Mouse (Mus musculus) lung, postnatal 0 days (tissue): Measurements from ENCODE around the gene Rraga. TPM values are rescaled to one million over a fixed set of nuclear protein-coding genes. Genes with fewer than 3 reads are reported as not detected.
A peak's percentile ranks its signal among the peaks of the same experiment; 100 is the strongest.
"Not testable (repeated sequence)": the region's sequence is repeated elsewhere in the genome, so short reads cannot be mapped to it uniquely, and the experiment has no call there.

Experiments used
- ATAC-seq: fragments of 200-750 bp; cut with Nextera tagmentation; 2 replicates; pipeline ENCODE4 v1.8.0; 2017; ENCODE audit warnings: moderate library complexity
- DNase-seq: peaks from one replicate; pipeline ENCODE4 v3.0.0-alpha.2; 2016; ENCODE audit warnings: low spot score
- H3K27ac ChIP-seq: fragments of 300-500 bp; sonication (generic); 2 replicates; pipeline ENCODE4 v1.5.1; 2014; ENCODE audit warnings: antibody characterized with exemption, mild to moderate bottlenecking, low read length, mixed read lengths
- H3K27me3 ChIP-seq: fragments of 300-500 bp; sonication (generic); replicated peaks from 2 replicates; pipeline ENCODE4 v1.6.1; 2014; ENCODE audit warnings: low read length, mixed read lengths; ENCODE audit not compliant: insufficient read depth
- H3K36me3 ChIP-seq: fragments of 300-500 bp; sonication (generic); 2 replicates; pipeline ENCODE4 v1.6.1; 2014; ENCODE audit warnings: low read length, mixed read lengths; ENCODE audit not compliant: insufficient read depth
- H3K4me1 ChIP-seq: fragments of 300-500 bp; sonication (generic); 2 replicates; pipeline ENCODE4 v1.6.1; 2014; ENCODE audit warnings: antibody characterized with exemption, low read depth, low read length, mixed read lengths; ENCODE audit not compliant: insufficient read depth
- H3K4me2 ChIP-seq: fragments of 300-500 bp; sonication (generic); replicated peaks from 2 replicates; pipeline ENCODE4 v1.6.1; 2014; ENCODE audit warnings: low read depth, mild to moderate bottlenecking, low read length, moderate library complexity, mixed read lengths
- H3K4me3 ChIP-seq: fragments of 300-500 bp; sonication (generic); 2 replicates; pipeline ENCODE4 v1.5.1; 2014; ENCODE audit warnings: low read depth, low read length
- H3K9ac ChIP-seq: fragments of 300-500 bp; sonication (generic); replicated peaks from 2 replicates; pipeline ENCODE4 v1.6.1; 2014; ENCODE audit warnings: low read depth, mild to moderate bottlenecking
- H3K9me3 ChIP-seq: fragments of 300-500 bp; sonication (generic); 2 replicates; pipeline ENCODE4 v1.6.1; 2016; ENCODE audit warnings: low read length, mixed read lengths
- CTCF ChIP-seq: IDR thresholded peaks from 2 replicates; pipeline ENCODE4 v1.5.1; 2016; ENCODE audit warnings: antibody characterized with exemption, mild to moderate bottlenecking
- EP300 ChIP-seq: IDR thresholded peaks from 2 replicates; pipeline ENCODE4 v1.6.1; 2016; ENCODE audit warnings: antibody characterized with exemption, mild to moderate bottlenecking, control low read depth
- WGBS: fragments of 180-500 bp; shearing (Covaris S2); extraction: QIAGEN DNeasy Blood & Tissue Kit; methylation state at CpG from one replicate; pipeline ENCODE4 v1.1.7; 2014; 5-methylcytosine and 5-hydroxymethylcytosine counted together
- polyA plus RNA-seq: library from polyadenylated mRNA; unstranded; fragments of >200 nt; fragmentation: Nextera tagmentation; extraction: Ambion mirVana; gene quantifications from 2 replicates; pipeline ENCODE4 v1.2.1, GENCODE M21; 2015

Rraga gene
- polyA plus RNA-seq, 1 experiment from 2014 or later, result 60.0 TPM

DNA sequence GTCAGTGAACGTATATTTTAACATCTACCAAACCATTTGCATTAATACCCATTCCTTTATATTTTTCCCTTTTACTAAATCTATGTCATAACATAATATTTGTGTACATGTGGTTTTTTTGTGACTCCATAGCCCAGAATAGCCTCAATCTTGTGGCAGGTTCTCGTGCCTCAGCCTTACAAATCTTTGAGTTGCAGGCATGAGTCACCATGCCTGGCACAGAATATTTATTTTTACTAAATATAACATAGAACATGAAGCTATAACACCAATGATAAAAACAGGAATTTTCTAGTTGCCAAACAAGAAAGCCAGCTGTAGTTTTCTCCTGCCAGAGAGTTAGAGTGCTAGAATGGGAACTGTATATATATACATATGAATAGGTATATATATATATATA is 45.0 kb downstream of the Rraga start:
- no peak overlapping the region for H3K27ac ChIP-seq
- no peak overlapping the region for H3K9ac ChIP-seq
- TF ChIP-seq EP300 (no peak), CTCF (no peak)
- H3K9me3 ChIP-seq, result no peaks in the 10 kb centered on the region
- DNase-seq, result no peak
- no peaks in the 10 kb centered on the region for H3K27me3 ChIP-seq
- H3K4me2 ChIP-seq, result no peak overlapping the region
- 51% methylated on average over 2 of the region's 2 CpGs for WGBS
- no peaks in the 10 kb centered on the region for H3K36me3 ChIP-seq
- ATAC-seq, result no peak
- no peak overlapping the region for H3K4me3 ChIP-seq
- H3K4me1 ChIP-seq, result no peaks in the 10 kb centered on the region

DNA sequence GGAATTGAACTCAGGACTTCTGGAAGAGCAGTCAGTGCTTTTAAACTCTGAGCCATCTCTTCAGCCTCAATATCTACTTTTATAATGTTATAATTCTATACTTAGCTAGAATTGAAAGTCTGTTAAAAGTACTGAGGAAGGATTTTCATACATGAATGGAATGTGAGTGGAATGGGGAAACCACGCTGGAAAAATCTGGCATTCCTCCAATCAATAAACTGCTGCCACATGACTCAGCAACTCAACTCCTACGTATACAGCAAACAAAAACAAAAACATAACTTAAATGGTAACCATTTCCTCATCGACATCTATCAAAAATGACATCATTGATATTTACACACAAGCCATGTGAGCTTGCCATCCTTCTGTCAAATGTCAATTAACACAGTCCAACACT is 46.6 kb downstream of the Rraga start:
- Histone ChIP-seq H3K9ac (no peak overlapping the region), H3K36me3 (no peaks in the 10 kb centered on the region), H3K27me3 (no peaks in the 10 kb centered on the region), H3K4me3 (no peak overlapping the region), H3K4me2 (no peak overlapping the region), H3K4me1 (no peaks in the 10 kb centered on the region), H3K9me3 (no peaks in the 10 kb centered on the region), H3K27ac (no peak overlapping the region)
- ATAC-seq (no peak), DNase-seq (peak; percentile 13)
- TF ChIP-seq CTCF (no peak), EP300 (no peak)
- WGBS, result 37% methylated on average over 3 of the region's 3 CpGs

DNA sequence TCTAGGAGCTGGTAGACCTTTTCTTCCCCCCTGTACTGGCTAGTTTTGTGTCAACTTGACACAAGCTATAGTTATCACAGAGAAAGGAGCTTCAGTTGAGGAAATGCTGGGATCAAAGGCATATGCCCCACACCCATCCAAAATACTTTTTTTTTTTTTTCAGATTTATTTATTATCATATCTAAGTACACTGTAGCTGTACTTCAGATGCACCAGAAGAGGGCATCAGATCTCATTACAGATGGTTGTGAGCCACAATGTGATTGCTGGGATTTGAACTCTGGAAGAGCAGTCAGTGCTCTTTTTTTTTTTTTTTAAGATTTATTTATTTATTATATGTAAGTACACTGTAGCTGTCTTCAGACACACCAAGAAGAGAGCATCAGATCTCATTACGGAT is 47.1 kb downstream of the Rraga start:
- not testable (repeated sequence) for H3K27ac ChIP-seq

DNA sequence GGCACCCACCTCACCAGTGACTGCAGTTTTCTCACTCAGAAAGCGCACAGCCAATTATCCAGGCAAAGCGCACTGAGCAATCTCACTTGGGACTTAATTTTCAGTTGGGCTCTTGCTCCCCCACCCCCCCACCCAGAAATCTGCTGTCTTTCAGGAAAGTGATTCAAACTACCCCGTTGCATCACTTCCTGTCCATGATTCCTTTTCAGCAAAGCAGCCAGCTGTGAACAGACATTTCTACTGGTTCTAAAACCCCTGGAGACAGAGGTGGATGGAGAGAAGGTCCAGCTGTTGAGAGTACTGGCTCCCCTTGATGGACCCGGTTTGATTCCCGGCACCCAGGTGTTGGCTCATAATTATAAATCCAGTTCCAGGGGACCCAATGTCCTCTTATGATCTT is 50.0 kb downstream of the Rraga start:
- peak; percentile 28 for ATAC-seq
- 59% methylated on average over 5 of the region's 5 CpGs for WGBS
- TF ChIP-seq EP300, result no peak
- no peak for TF ChIP-seq CTCF
- Histone ChIP-seq H3K27me3 (no peaks in the 10 kb centered on the region), H3K4me1 (no peaks in the 10 kb centered on the region), H3K9ac (no peak overlapping the region), H3K4me3 (no peak overlapping the region), H3K36me3 (no peaks in the 10 kb centered on the region), H3K4me2 (no peak overlapping the region), H3K9me3 (no peaks in the 10 kb centered on the region), H3K27ac (no peak overlapping the region)
- peak; percentile 66 for DNase-seq

More for the DNA sequence above, 47.1 kb downstream of the Rraga start:
- not testable (repeated sequence) for H3K9me3 ChIP-seq, H3K27me3 ChIP-seq, H3K4me2 ChIP-seq, DNase-seq, H3K4me3 ChIP-seq, H3K36me3 ChIP-seq, H3K4me1 ChIP-seq, H3K9ac ChIP-seq, ATAC-seq
- 84% methylated on average over 1 of the region's 1 CpGs for WGBS

DNA sequence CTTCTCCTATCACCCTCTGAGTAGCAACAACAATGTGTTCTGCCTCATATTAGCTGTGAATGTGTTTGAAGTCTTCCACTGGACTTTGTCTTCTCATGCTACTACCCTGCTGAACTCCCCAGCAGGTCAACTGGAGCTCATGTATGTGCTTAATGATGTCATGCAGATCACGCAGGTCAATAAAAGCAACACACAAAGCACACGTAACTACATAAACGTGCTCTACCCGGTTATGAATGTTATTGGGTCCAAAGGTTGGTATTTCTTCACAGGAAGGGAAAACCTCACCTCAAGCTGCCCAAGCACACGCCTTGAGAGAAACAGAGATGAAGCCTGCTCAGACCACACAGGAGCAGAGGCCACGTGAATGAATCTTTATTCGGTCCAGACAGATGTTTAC is 51.0 kb downstream of the Rraga start:
- not testable (repeated sequence) for H3K36me3 ChIP-seq, H3K9ac ChIP-seq, H3K27ac ChIP-seq, DNase-seq, H3K4me1 ChIP-seq, H3K27me3 ChIP-seq, ATAC-seq, H3K4me2 ChIP-seq, H3K9me3 ChIP-seq, H3K4me3 ChIP-seq
- WGBS, result 85% methylated on average over 7 of the region's 7 CpGs

Other genes starting within 250 kb of the Rraga start
- gene Saxo1, start 17.3 kb upstream of the Rraga start, polyA plus RNA-seq, result 0.06 TPM in 1 of 2 replicates, not detected in the other
- gene Haus6, start 36.4 kb downstream of the Rraga start, polyA plus RNA-seq, result 4.7 and 5.3 TPM in 2 replicates
- 220 and 252 TPM in 2 replicates for gene Plin2, start 94.4 kb downstream of the Rraga start, polyA plus RNA-seq
- 3.6 and 5.3 TPM in 2 replicates for gene Dennd4c, start 172.9 kb downstream of the Rraga start, polyA plus RNA-seq